Mouse (Mus musculus): ENCODE measurements around the gene Ckap2. TPM values are rescaled to one million over a fixed set of nuclear protein-coding genes. Genes with fewer than 3 reads are reported as not detected.

Gene Ckap2
- polyA plus RNA-seq, 1 experiment from 2014 or later: 15.1 TPM

DNA sequence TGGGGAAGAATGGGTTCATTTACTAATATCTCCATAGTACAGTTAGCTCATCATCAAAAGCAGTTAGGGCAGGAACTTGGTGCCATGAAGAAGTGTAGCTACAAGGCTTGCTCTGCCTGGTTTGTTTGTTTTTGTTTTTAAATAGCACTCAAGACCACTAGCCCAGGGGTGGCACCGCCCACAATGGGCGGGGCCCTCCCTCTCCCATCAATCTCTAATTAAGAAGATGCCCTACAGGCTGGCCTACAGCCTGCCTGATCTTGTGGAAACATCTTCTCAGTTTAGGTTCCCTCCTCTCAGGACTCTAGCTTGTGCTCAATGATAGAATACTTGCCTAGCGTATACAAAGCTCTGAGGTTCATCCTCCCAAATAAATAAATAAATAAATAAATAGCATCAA is 735 bp downstream of the Ckap2 start:
- no peaks in the 10 kb centered on the region for H3K9me3 ChIP-seq
- WGBS: 0% methylated on average over 3 of the region's 3 CpGs
- peak overlapping the region; percentile 76 for H3K9ac ChIP-seq
- H3K27ac ChIP-seq (replicated peaks): peak overlapping the region; percentile 84
- H3K4me1 ChIP-seq (replicated peaks): peaks cover 14% of the 10 kb centered on the region
- H3K27me3 ChIP-seq: no peaks in the 10 kb centered on the region
- H3K4me3 ChIP-seq: peak overlapping the region; percentile 73
- ATAC-seq (ENCODE audit: low FRiP score, low read depth): peak; percentile 50
- H3K4me2 ChIP-seq: peak overlapping the region; percentile 88
- no peaks in the 10 kb centered on the region for H3K36me3 ChIP-seq

DNA sequence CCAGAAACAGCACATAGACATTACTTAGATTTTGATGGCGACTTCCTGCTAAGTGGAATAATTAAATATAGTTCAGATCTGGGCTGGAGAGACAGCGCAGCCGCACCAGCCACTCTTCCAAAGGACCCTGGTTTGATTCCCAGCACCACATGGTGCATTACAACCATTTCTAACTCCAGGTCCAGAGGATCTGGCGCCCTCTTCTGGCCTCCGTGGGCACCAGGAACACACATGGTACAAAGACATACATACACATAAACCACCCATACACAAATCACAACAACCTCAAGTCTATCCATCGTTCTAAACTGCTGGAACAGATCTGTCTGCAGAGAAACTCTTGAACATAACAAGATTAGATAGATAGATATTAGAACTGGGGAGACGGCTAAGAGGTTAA is 9.7 kb downstream of the Ckap2 start:
- Histone ChIP-seq H3K4me3 (no peak overlapping the region), H3K4me2 (no peak overlapping the region), H3K4me1 (replicated peaks) (no peaks in the 10 kb centered on the region), H3K27ac (replicated peaks) (no peak overlapping the region), H3K36me3 (peaks cover 15% of the 10 kb centered on the region), H3K9ac (no peak overlapping the region), H3K9me3 (no peaks in the 10 kb centered on the region), H3K27me3 (no peaks in the 10 kb centered on the region)
- ATAC-seq (ENCODE audit: low FRiP score, low read depth): no peak
- WGBS: 98% methylated on average over 7 of the region's 7 CpGs

DNA sequence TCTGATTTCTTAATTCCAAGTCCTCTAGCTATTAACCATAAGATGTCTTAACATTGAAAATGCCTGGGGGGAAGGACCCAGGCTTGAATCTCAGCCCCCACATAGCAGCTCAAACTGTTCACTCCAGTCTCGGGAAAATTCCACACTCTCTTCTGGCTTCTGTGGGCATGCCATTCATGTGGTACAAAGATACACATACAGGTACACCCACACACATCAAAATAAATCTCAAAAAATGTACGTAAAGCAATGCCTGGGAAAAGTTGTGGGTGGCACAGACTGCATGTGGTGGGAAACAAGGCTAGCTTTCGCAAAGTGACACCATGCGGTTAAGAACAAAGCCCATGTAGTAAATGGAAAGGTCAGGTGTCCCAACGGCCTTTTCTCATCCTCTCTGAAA is 16.5 kb downstream of the Ckap2 start:
- WGBS: 90% methylated on average over 5 of the region's 5 CpGs
- peaks cover 11% of the 10 kb centered on the region for H3K4me1 ChIP-seq (replicated peaks)
- H3K27me3 ChIP-seq: no peaks in the 10 kb centered on the region
- no peaks in the 10 kb centered on the region for H3K9me3 ChIP-seq
- H3K4me3 ChIP-seq: no peak overlapping the region
- no peak overlapping the region for H3K27ac ChIP-seq (replicated peaks)
- H3K4me2 ChIP-seq: no peak overlapping the region
- no peak overlapping the region for H3K9ac ChIP-seq
- ATAC-seq (ENCODE audit: low FRiP score, low read depth): no peak
- H3K36me3 ChIP-seq: no peaks in the 10 kb centered on the region

DNA sequence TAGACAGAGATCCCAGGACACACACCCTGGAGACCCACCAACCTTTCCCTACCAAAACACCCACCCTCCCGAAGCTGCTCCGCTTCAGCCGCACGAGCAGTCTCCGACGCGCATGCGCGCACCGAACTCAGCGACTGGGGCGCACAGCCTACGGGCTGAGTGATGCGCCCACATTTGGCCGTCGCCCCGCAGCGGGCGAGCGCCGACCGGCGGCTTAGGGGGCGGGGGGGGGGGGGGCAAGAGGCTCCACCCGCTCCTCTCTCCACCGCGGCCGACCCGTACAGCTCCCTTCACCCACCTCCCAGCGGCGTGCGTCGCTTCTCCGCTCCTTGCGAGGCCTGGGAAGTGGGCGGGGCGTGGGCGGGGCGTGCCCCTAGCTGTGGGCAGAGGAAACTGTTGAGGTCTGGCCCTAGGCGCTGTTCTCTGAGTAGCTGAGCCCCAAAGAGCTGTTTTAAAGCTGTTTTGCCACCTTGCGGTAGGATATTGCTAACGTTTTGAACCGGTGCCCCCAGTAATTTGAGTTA is 19.5 kb downstream of the Ckap2 start, which contains the start of gene Nek3:
Nek3 (minus strand) TSS at position 356 of the 524 bp plus-strand sequence.
- H3K4me2 ChIP-seq: peak within 1 kb of the TSS; percentile 56
- peak within 1 kb of the TSS; percentile 51 for H3K4me3 ChIP-seq
- peaks cover 11% of the 10 kb centered on the region for H3K4me1 ChIP-seq (replicated peaks)
- no peaks in the 10 kb centered on the region for H3K36me3 ChIP-seq
- under 1% methylated on average over 30 of the region's 43 CpGs for WGBS
- no peaks in the 10 kb centered on the region for H3K9me3 ChIP-seq
- peak within 1 kb of the TSS; percentile 83 for H3K27ac ChIP-seq (replicated peaks)
- peak; percentile 99 for ATAC-seq (ENCODE audit: low FRiP score, low read depth)
- H3K9ac ChIP-seq: peak within 1 kb of the TSS; percentile 52
- H3K27me3 ChIP-seq: no peaks in the 10 kb centered on the region

DNA sequence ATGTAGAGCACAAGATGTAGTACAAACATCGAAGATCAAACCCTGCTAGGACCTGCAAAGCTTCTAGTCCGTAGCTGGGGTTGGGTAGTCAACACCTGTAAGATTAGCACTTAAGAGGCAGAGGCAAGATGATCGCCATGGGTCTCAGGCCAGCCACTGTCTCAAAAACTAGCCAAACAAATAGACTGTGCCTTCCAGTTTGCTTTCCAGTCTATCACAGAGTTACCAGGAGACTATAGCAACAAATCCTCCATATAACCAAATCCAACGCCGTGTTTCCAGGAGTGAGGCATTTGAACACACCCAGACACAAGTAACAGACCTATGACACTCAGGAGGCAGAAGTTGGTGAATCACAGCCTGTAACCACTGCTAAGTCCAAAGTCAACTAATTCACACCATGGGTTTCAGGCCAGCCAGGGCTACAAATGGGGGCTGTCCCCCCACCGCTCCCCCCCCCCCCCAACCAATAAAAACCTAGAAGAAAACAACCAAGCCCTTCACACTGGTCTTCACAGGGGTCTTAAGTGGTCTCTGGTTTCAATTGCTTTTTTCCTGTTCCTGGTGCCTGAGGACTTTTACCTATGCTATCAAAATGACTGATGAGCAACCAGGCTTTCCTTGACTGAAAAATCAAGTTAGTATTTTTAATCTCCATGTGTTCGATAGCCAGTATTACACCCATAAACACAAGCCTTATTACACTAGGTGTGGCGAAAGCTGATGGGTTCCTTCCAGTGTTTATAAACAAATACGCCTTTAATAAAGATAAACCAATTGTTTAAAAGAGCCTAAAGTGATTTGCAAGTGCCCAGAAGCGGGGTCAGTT is 20.2 kb downstream of the Ckap2 start:
- no peaks in the 10 kb centered on the region for H3K9me3 ChIP-seq
- ATAC-seq (ENCODE audit: low FRiP score, low read depth): peak; percentile 60
- no peaks in the 10 kb centered on the region for H3K36me3 ChIP-seq
- peak overlapping the region; percentile 56 for H3K4me2 ChIP-seq
- H3K27me3 ChIP-seq: no peaks in the 10 kb centered on the region
- H3K4me1 ChIP-seq (replicated peaks): peaks cover 11% of the 10 kb centered on the region
- H3K4me3 ChIP-seq: peak overlapping the region; percentile 51
- WGBS: 54% methylated on average over 10 of the region's 10 CpGs
- peak overlapping the region; percentile 83 for H3K27ac ChIP-seq (replicated peaks)
- peak overlapping the region; percentile 52 for H3K9ac ChIP-seq

DNA sequence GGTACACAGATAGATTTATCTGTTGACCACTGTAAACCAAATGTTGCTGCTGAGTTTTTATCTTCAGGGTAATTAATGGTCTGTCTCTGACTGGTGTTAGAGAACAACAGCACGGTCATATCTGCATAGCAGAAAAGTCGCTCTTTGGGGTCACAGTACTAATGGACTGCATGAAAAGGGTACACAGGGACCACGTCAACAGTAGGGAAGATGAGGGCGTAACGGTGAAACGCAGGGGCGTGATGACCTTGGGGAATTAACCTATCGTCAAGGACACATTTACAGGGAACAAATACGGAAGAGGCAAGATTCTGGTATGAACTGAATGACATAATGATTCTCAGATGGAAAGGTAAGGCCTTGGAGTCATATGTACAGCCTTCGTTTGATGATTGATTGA is 21.2 kb downstream of the Ckap2 start:
- Histone ChIP-seq H3K4me1 (replicated peaks) (peaks cover 11% of the 10 kb centered on the region), H3K4me2 (no peak overlapping the region), H3K27me3 (no peaks in the 10 kb centered on the region), H3K36me3 (peaks cover 3% of the 10 kb centered on the region; the same call in 1 of the 2 replicates), H3K27ac (replicated peaks) (no peak overlapping the region), H3K9me3 (no peaks in the 10 kb centered on the region), H3K9ac (no peak overlapping the region), H3K4me3 (no peak overlapping the region)
- 91% methylated on average over 10 of the region's 10 CpGs for WGBS
- ATAC-seq (ENCODE audit: low FRiP score, low read depth): no peak

DNA sequence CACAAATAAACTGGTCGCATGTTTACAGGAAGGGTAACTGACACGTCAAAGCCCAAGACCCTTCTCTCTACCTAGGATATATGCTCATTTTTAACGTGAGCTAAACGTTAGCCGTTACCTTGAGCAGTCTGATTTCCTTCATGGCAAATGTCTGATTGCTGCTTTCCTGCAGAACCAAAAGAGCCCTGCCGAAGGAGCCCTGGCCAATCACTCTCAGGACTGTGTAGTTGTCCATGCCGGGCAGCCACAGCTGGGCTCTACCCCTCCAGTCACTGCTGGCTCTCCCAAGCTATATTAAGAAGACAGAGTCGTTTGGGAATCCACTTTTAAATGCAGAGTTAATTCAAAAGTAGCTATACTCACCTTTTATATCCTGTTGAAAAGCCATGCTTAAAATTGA is 23.4 kb downstream of the Ckap2 start:
- peaks cover 4% of the 10 kb centered on the region; the same call in 1 of the 2 replicates for H3K36me3 ChIP-seq
- peaks cover 11% of the 10 kb centered on the region for H3K4me1 ChIP-seq (replicated peaks)
- no peak overlapping the region for H3K4me3 ChIP-seq
- ATAC-seq (ENCODE audit: low FRiP score, low read depth): no peak
- H3K4me2 ChIP-seq: no peak overlapping the region
- H3K9ac ChIP-seq: no peak overlapping the region
- 88% methylated on average over 8 of the region's 8 CpGs for WGBS
- no peaks in the 10 kb centered on the region for H3K9me3 ChIP-seq
- no peak overlapping the region for H3K27ac ChIP-seq (replicated peaks)
- no peaks in the 10 kb centered on the region for H3K27me3 ChIP-seq

DNA sequence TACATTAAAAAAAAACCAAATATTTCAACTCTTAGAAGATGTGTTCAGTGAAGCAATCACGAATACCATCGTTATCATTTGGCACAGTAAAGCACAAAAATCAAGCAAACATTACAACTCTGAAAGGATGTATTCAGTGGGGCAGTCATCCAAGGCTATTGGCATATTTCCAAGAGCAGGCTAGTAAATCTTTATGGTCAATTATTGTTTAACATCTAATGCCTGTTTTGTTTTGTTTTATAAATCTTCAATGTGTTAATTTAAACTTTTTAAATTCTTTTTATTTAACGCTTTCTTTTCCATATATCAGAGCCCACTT is 35.3 kb downstream of the Ckap2 start:
- WGBS: 74% methylated on average over 3 of the region's 3 CpGs
- Histone ChIP-seq H3K9ac (no peak overlapping the region), H3K9me3 (no peaks in the 10 kb centered on the region), H3K27ac (replicated peaks) (no peak overlapping the region), H3K4me1 (replicated peaks) (no peaks in the 10 kb centered on the region), H3K36me3 (peaks cover 9% of the 10 kb centered on the region; the same call in 1 of the 2 replicates), H3K4me3 (no peak overlapping the region), H3K4me2 (no peak overlapping the region), H3K27me3 (no peaks in the 10 kb centered on the region)
- no peak for ATAC-seq (ENCODE audit: low FRiP score, low read depth)

DNA sequence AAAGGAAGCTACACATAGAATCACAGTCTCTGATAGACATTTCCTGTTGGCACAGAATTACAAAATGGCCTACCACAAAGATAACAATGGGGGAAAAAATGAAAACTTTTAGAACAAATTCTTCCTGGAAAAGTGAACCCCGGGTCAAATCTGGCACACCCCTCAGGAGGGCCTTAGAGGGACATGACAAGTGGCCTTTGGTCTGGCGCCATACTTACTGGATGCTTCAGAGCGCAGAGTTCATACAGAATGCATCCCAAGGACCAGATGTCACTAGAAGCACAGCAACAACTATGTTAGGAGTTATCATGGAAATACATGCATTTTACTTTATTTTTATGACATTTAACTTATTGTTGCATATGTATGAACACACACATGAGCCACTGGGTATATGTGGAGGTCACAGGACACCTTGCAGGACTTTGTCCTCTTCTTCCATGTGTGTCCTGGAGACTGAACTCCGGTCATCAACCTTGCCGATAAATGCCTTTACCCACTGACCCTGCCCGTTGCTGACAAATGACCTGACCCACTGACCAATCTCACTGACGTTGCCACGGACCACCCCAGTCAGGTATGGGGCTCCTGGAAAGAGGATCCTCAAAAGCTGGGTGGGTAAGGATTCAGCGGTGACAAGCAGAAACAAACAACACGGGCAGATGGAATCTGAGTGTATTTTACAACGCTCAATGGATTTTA is 35.8 kb downstream of the Ckap2 start:
- Histone ChIP-seq H3K4me3 (no peak overlapping the region), H3K4me2 (no peak overlapping the region), H3K9me3 (no peaks in the 10 kb centered on the region), H3K27ac (replicated peaks) (no peak overlapping the region), H3K4me1 (replicated peaks) (no peaks in the 10 kb centered on the region), H3K27me3 (no peaks in the 10 kb centered on the region), H3K36me3 (peaks cover 7% of the 10 kb centered on the region; the same call in 1 of the 2 replicates), H3K9ac (no peak overlapping the region)
- no peak for ATAC-seq (ENCODE audit: low FRiP score, low read depth)
- 92% methylated on average over 11 of the region's 11 CpGs for WGBS

DNA sequence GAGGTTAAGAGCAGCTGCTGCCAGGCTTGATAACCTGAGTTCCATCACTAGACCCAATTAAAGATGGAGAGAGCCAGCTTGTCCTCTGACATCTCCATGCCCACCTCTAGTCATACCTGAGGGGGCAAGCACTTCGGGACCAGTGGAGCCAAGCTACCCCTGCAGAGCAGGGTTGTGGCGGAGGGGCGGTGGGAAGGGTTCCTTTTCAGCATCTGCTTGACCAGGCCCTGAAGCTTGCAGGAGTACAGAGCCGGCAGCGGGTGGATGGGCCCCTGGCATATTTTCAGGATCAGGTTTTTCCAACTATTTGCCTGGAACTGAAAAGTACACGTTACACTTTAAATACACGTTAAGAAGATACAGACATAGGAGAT is 37.3 kb downstream of the Ckap2 start:
- Histone ChIP-seq H3K4me2 (no peak overlapping the region), H3K36me3 (peaks cover 7% of the 10 kb centered on the region; the same call in 1 of the 2 replicates), H3K9me3 (no peaks in the 10 kb centered on the region), H3K4me3 (no peak overlapping the region), H3K27me3 (no peaks in the 10 kb centered on the region), H3K4me1 (replicated peaks) (no peaks in the 10 kb centered on the region), H3K27ac (replicated peaks) (no peak overlapping the region), H3K9ac (no peak overlapping the region)
- no peak for ATAC-seq (ENCODE audit: low FRiP score, low read depth)
- WGBS: 92% methylated on average over 7 of the region's 7 CpGs

DNA sequence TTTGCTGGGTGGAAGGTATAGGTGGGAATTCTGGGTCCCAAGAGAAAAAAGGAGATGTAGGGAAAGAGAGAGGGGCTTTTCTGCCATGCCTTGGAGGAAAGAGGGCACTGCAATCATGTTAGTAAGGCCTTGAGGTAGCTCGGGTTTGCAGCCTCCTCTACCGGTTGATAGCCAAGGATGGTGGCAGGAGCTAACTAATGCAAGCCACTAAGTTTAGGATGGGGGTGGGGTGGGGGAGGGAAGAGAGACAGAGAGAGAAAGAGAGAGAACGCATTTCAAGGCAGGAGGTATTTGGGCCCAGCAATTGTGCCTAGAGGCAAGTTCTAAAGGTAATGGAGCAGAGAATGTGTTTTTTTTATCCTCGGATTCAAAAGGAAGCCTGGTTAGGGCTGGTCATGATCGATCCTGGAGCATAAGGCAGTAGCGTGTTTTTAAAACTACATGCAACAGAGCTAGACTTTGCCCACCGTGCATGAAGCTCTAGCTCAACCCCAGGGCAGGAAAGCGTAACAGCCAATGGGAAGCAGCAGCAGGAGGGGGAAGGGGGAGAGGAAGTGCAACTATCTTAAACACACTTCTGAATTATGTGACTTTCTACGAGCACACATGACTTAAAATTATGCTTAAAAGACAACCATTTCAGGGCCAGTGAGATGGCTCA is 37.8 kb downstream of the Ckap2 start:
- no peak for ATAC-seq (ENCODE audit: low FRiP score, low read depth)
- H3K27me3 ChIP-seq: no peaks in the 10 kb centered on the region
- no peaks in the 10 kb centered on the region for H3K9me3 ChIP-seq
- H3K27ac ChIP-seq (replicated peaks): no peak overlapping the region
- H3K4me2 ChIP-seq: no peak overlapping the region
- H3K36me3 ChIP-seq: peaks cover 7% of the 10 kb centered on the region; the same call in 1 of the 2 replicates
- WGBS: 77% methylated on average over 9 of the region's 9 CpGs
- H3K4me1 ChIP-seq (replicated peaks): no peaks in the 10 kb centered on the region
- no peak overlapping the region for H3K4me3 ChIP-seq
- no peak overlapping the region for H3K9ac ChIP-seq

DNA sequence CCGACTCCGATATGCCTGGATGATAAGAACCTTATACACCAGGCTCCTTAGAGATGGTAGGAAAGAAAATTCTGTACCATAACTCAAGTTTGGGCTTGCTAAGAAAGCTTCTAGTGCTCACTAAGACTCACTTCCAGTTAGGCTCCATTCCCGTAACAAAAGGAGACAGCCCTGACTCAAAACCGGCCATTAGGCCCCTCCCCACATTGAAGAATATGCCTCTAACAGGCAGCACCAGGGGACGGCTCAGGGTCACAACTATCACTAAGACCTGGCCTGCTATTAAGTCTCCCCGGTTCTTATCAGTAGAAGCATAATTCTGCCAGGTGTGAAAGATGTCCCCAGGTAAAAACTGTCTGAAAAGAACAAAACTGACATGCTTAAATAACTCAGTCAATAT is 39.8 kb downstream of the Ckap2 start:
- ATAC-seq (ENCODE audit: low FRiP score, low read depth): no peak
- no peak overlapping the region for H3K4me2 ChIP-seq
- no peak overlapping the region for H3K9ac ChIP-seq
- no peaks in the 10 kb centered on the region for H3K9me3 ChIP-seq
- WGBS: 83% methylated on average over 6 of the region's 6 CpGs
- H3K27me3 ChIP-seq: no peaks in the 10 kb centered on the region
- H3K36me3 ChIP-seq: peaks cover 7% of the 10 kb centered on the region; the same call in 1 of the 2 replicates
- no peak overlapping the region for H3K27ac ChIP-seq (replicated peaks)
- no peak overlapping the region for H3K4me3 ChIP-seq
- H3K4me1 ChIP-seq (replicated peaks): no peaks in the 10 kb centered on the region
